Mouse (Mus musculus) erythroblast, embryonic 14.5 days (primary cell): ENCODE data around the gene Slc38a10.

ENCODE experiments used
- GATA1 ChIP-seq: IDR thresholded peaks from 2 replicates; pipeline ENCODE4 v1.6.1; 2012; ENCODE audit warnings: low read length, inconsistent platforms, mixed read lengths
- TAL1 ChIP-seq: IDR thresholded peaks from 3 replicates; pipeline ENCODE4 v1.6.1; 2012; ENCODE audit warnings: low read length, inconsistent platforms, mixed read lengths

DNA sequence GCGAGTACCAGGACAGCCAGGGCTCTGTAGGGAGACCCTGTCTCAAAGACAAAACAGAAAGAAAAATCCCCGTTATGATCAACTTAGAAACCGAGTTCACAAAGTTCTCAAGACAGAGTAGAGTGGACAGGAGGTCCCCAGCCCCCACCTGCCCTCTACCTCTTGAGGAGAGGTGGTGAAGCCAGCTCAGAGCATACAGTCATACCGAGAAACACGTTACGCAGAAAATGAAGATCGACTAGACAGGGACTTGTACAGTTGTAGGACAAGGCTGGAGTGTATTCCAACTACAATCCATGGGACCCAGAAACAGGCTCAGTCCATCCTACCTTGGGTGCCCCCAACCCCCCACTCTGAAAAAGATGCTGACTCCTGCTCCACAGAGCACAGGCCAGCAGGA, 32.0 kb downstream of the Slc38a10 start:
- no peak for TF ChIP-seq TAL1
- no peak for TF ChIP-seq GATA1
